Mouse (Mus musculus): Measurements from ENCODE around the gene Eva1b. TPM values are rescaled to one million over a fixed set of nuclear protein-coding genes. Genes with fewer than 3 reads are reported as not detected.

Eva1b gene
- polyA plus RNA-seq, 1 experiment from 2014 or later: 13.0 TPM

DNA sequence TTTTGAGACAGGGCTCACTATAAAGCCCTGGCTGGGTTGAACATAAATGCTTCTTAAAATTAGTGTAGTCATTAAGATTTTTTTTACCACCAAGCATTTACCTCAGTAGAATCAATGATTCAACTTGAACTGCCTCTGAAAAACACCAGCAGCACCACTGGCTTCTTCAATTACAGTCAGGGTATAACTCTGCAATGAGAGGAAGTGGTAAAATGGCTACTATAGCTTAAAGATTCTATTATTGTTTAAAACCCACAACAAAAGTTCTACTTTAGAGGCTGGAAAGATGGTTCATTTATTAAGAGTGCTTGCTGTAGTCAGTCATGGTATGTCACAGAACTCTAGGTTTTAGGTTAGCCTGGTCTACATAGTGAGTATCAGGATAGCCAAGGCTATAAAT lies 46.7 kb downstream of the Eva1b start:
- no peak for ATAC-seq (ENCODE audit: low read depth)
- H3K9ac ChIP-seq (ENCODE audit: low read depth, low read length): no peak overlapping the region
- H3K9me3 ChIP-seq (replicated peaks; ENCODE audit: control insufficient read depth, low read length): no peaks in the 10 kb centered on the region
- no peak overlapping the region for H3K4me2 ChIP-seq (ENCODE audit: low read depth, low read length)
- peaks cover 18% of the 10 kb centered on the region for H3K4me1 ChIP-seq (ENCODE audit: control insufficient read depth, low read depth, low read length)
- no peak overlapping the region for H3K4me3 ChIP-seq (ENCODE audit: low read depth, low read length)
- no peaks in the 10 kb centered on the region for H3K27me3 ChIP-seq (ENCODE audit: control insufficient read depth, insufficient read depth, low read depth, low read length)
- no peak overlapping the region for H3K27ac ChIP-seq (ENCODE audit: low read length)
- H3K36me3 ChIP-seq (ENCODE audit: control insufficient read depth, insufficient read depth): peaks cover 29% of the 10 kb centered on the region

GRCm38 (mm10) chr4:126194916-126195315 lies 47.4 kb downstream of the Eva1b start:
- H3K4me1 ChIP-seq (ENCODE audit: control insufficient read depth, low read depth, low read length): peaks cover 24% of the 10 kb centered on the region
- no peak for ATAC-seq (ENCODE audit: low read depth)
- no peak overlapping the region for H3K4me3 ChIP-seq (ENCODE audit: low read depth, low read length)
- H3K9ac ChIP-seq (ENCODE audit: low read depth, low read length): no peak overlapping the region
- H3K36me3 ChIP-seq (ENCODE audit: control insufficient read depth, insufficient read depth): peaks cover 24% of the 10 kb centered on the region
- no peaks in the 10 kb centered on the region for H3K27me3 ChIP-seq (ENCODE audit: control insufficient read depth, insufficient read depth, low read depth, low read length)
- no peak overlapping the region for H3K27ac ChIP-seq (ENCODE audit: low read length)
- no peak overlapping the region for H3K4me2 ChIP-seq (ENCODE audit: low read depth, low read length)
- WGBS (ENCODE audit: insufficient replicate concordance): 92% methylated on average over 4 of the region's 4 CpGs
- no peaks in the 10 kb centered on the region for H3K9me3 ChIP-seq (replicated peaks; ENCODE audit: control insufficient read depth, low read length)

DNA sequence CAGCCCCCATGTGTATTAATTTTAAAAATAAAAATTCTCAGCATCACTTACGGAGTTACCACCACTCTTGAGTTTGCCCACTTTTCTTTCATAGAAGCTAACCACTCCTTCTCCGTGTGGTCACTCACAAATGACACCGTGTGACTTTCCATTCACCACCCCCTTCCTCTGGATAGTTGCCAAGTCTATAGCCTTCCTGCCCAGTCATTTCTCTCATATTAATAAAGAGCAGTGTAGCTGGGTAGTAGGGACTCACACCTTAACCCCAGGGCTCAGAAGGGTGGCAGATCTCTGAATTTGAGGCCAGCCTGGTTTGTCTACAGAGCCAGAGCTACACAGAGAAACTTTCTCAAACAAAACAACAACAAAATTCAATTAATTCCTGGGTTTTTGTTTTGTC lies 49.9 kb downstream of the Eva1b start:
- Histone ChIP-seq H3K27ac (ENCODE audit: low read length) (no peak overlapping the region; the same call in 1 of the 2 replicates), H3K9me3 (replicated peaks; ENCODE audit: control insufficient read depth, low read length) (no peaks in the 10 kb centered on the region), H3K4me3 (ENCODE audit: low read depth, low read length) (no peak overlapping the region), H3K4me2 (ENCODE audit: low read depth, low read length) (no peak overlapping the region; the same call in 1 of the 2 replicates), H3K27me3 (ENCODE audit: control insufficient read depth, insufficient read depth, low read depth, low read length) (no peaks in the 10 kb centered on the region), H3K36me3 (ENCODE audit: control insufficient read depth, insufficient read depth) (peaks cover 16% of the 10 kb centered on the region), H3K9ac (ENCODE audit: low read depth, low read length) (no peak overlapping the region), H3K4me1 (ENCODE audit: control insufficient read depth, low read depth, low read length) (peaks cover 33% of the 10 kb centered on the region)
- 56% methylated on average over 3 of the region's 3 CpGs for WGBS (ENCODE audit: insufficient replicate concordance)
- ATAC-seq (ENCODE audit: low read depth): no peak

Other genes with a start within 250 kb of the Eva1b start
- gene Csf3r, start 123.2 kb upstream of the Eva1b start, polyA plus RNA-seq (2015; fragmentation: Nextera tagmentation; extraction: Ambion mirVana): 4.5 and 5.5 TPM in 2 replicates
- 65.7 and 69.9 TPM in 2 replicates for gene Mrps15, start 100.8 kb upstream of the Eva1b start, polyA plus RNA-seq (2015; fragmentation: Nextera tagmentation; extraction: Ambion mirVana)
- gene Oscp1, start 89.2 kb upstream of the Eva1b start, polyA plus RNA-seq (2015; fragmentation: Nextera tagmentation; extraction: Ambion mirVana): 1.4 TPM in 2 replicates
- 23.3 and 25.3 TPM in 2 replicates for gene Lsm10, start 51.1 kb upstream of the Eva1b start, polyA plus RNA-seq (2015; fragmentation: Nextera tagmentation; extraction: Ambion mirVana)
- gene Stk40, start 43.8 kb upstream of the Eva1b start, polyA plus RNA-seq (2015; fragmentation: Nextera tagmentation; extraction: Ambion mirVana): 12.7 and 12.9 TPM in 2 replicates
- gene Sh3d21, start 15.7 kb downstream of the Eva1b start, polyA plus RNA-seq (2015; fragmentation: Nextera tagmentation; extraction: Ambion mirVana): 1.1 and 1.4 TPM in 2 replicates
- 78.1 and 78.4 TPM in 2 replicates for gene Thrap3, start 55.0 kb downstream of the Eva1b start, polyA plus RNA-seq (2015; fragmentation: Nextera tagmentation; extraction: Ambion mirVana)
- gene Map7d1, start 108.6 kb downstream of the Eva1b start, polyA plus RNA-seq (2015; fragmentation: Nextera tagmentation; extraction: Ambion mirVana): 4.6 and 5.8 TPM in 2 replicates
- 29.3 and 32.4 TPM in 2 replicates for gene Trappc3, start 114.6 kb downstream of the Eva1b start, polyA plus RNA-seq (2015; fragmentation: Nextera tagmentation; extraction: Ambion mirVana)
- 0.57 and 0.71 TPM in 2 replicates for gene Col8a2, start 139.0 kb downstream of the Eva1b start, polyA plus RNA-seq (2015; fragmentation: Nextera tagmentation; extraction: Ambion mirVana)
- 23.7 and 26.1 TPM in 2 replicates for gene Adprhl2, start 174.0 kb downstream of the Eva1b start, polyA plus RNA-seq (2015; fragmentation: Nextera tagmentation; extraction: Ambion mirVana)
- gene Tekt2, start 177.9 kb downstream of the Eva1b start, polyA plus RNA-seq (2015; fragmentation: Nextera tagmentation; extraction: Ambion mirVana): 0.17 and 0.46 TPM in 2 replicates

All from liver, embryonic 16.5 days (tissue).